Mouse (Mus musculus) spleen, adult 2 months (tissue): ENCODE data around the gene Cfap20.

Experiments
- CTCF ChIP-seq: fragments of 200-500 bp; IDR thresholded peaks from 2 replicates; pipeline ENCODE4 v1.5.1; 2011; ENCODE audit warnings: mild to moderate bottlenecking, inconsistent platforms; ENCODE audit not compliant: insufficient read depth, insufficient read length, insufficient replicate concordance; ENCODE audit errors: extremely low read depth
- POLR2A ChIP-seq: fragments of 200-500 bp; IDR thresholded peaks from 2 replicates; pipeline ENCODE4 v1.6.1; 2011; ENCODE audit warnings: low read depth, low read length, inconsistent platforms

DNA sequence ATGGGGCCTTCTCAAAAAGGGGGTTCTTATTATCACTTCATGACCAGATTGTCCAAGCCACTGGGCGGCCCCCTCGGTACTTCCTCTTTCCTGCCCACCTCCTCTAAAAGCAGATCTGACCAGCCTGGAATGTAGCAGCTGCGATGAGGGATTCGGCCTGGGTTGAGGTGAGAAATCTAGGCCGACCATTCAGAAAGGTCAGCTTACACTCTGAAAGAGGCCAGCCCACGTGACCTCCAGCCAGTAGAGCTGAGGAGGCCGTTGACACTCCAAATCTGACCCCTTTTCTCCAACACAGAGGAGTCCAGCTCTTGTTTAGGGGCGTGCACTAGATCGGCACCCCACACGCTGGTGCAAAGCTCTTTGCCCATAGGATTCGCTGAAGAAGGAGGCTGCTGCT is 37.9 kb downstream of the Cfap20 start:
- TF ChIP-seq CTCF (no peak), POLR2A (no peak)
